Mouse (Mus musculus) layer of hippocampus, adult 18-20 months (tissue): ENCODE data around the gene Zswim2. TPM values are rescaled to one million over a fixed set of nuclear protein-coding genes. Genes with fewer than 3 reads are reported as not detected.
"Not testable (repeated sequence)": the region's sequence is repeated elsewhere in the genome, so short reads cannot be mapped to it uniquely, and the experiment has no call there.

Experiments
- DNase-seq, 2 experiments: peaks; one replicate each; pipeline ENCODE4 v3.0.0; 2022; ENCODE audit warnings: low spot score in 2 of 2
- long read RNA-seq: library from polyadenylated mRNA; stranded (forward); transcript quantifications from one replicate; pipeline ENCODE4 v2.0.0, GENCODE M21; 2021
- total RNA-seq, 2 experiments: library from RNA; stranded (reverse); gene quantifications; 2 replicates each; pipeline ENCODE4 v1.2.3; 2021

Zswim2 gene
- not detected for total RNA-seq
- long read RNA-seq, result 0 reads

DNA sequence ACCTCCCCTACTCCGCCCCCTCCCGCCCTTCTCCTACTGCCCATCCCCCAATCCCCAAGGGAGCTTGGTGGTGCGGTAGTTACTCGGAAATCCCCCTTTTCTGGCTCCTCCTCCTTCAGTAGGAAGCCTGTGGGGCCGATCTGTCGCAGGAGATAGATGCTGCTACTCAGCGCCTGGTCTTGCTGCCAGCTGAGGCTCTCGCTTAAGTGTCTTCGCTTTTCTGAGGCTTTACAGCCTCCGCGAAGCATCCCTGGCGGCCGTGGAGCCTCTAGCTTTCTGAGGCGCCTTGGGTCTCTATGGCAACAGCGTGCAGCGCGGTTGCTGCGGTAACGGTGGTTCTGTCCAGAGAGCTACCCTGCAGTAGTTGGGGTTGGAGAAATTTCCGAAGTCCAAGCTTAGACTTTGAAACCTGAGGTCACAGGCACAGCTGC lies at the start of gene Zswim2:
TSS of gene Zswim2 (minus strand) at position 298 of the 431 bp plus-strand sequence.
- peak; percentile 89 to 94 for DNase-seq

DNA sequence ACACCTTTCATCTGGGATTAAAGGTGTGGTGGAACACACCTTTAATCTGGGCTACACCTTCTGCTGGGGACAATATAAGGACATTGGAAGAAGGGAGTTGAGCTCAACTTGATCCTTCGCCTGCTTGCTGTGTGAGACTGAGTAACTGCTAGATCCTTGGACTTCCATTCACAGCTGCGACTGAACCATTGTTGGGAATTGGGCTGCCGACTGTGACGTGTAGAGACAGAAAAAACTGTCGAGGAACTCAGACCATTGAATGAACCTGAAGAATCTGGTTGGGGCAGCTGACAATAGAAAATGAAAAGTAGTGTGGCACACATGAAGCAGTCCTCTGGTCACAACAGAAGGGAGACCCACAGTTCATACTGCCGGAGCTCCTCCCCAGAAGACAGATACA lies 49.2 kb upstream of the Zswim2 start, which contains the start of gene Gm13691:
TSS of gene Gm13691 (plus strand) at position 301 of the 400 bp plus-strand sequence.
- not testable (repeated sequence) for DNase-seq

DNA sequence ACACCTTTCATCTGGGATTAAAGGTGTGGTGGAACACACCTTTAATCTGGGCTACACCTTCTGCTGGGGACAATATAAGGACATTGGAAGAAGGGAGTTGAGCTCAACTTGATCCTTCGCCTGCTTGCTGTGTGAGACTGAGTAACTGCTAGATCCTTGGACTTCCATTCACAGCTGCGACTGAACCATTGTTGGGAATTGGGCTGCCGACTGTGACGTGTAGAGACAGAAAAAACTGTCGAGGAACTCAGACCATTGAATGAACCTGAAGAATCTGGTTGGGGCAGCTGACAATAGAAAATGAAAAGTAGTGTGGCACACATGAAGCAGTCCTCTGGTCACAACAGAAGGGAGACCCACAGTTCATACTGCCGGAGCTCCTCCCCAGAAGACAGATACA lies 43.4 kb upstream of the Zswim2 start, which contains the start of gene Gm13697:
TSS of gene Gm13697 (plus strand) at position 301 of the 400 bp plus-strand sequence.
- not testable (repeated sequence) for DNase-seq

DNA sequence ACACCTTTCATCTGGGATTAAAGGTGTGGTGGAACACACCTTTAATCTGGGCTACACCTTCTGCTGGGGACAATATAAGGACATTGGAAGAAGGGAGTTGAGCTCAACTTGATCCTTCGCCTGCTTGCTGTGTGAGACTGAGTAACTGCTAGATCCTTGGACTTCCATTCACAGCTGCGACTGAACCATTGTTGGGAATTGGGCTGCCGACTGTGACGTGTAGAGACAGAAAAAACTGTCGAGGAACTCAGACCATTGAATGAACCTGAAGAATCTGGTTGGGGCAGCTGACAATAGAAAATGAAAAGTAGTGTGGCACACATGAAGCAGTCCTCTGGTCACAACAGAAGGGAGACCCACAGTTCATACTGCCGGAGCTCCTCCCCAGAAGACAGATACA lies 37.6 kb upstream of the Zswim2 start, which contains the start of gene Gm13694:
TSS of gene Gm13694 (plus strand) at position 301 of the 400 bp plus-strand sequence.
- not testable (repeated sequence) for DNase-seq

DNA sequence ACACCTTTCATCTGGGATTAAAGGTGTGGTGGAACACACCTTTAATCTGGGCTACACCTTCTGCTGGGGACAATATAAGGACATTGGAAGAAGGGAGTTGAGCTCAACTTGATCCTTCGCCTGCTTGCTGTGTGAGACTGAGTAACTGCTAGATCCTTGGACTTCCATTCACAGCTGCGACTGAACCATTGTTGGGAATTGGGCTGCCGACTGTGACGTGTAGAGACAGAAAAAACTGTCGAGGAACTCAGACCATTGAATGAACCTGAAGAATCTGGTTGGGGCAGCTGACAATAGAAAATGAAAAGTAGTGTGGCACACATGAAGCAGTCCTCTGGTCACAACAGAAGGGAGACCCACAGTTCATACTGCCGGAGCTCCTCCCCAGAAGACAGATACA lies 31.8 kb upstream of the Zswim2 start, which contains the start of gene Gm13696:
TSS of gene Gm13696 (plus strand) at position 301 of the 400 bp plus-strand sequence.
- DNase-seq, result not testable (repeated sequence)

DNA sequence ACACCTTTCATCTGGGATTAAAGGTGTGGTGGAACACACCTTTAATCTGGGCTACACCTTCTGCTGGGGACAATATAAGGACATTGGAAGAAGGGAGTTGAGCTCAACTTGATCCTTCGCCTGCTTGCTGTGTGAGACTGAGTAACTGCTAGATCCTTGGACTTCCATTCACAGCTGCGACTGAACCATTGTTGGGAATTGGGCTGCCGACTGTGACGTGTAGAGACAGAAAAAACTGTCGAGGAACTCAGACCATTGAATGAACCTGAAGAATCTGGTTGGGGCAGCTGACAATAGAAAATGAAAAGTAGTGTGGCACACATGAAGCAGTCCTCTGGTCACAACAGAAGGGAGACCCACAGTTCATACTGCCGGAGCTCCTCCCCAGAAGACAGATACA lies 26.0 kb upstream of the Zswim2 start, which contains the start of gene Gm13695:
TSS of gene Gm13695 (plus strand) at position 301 of the 400 bp plus-strand sequence.
- DNase-seq, result not testable (repeated sequence)

DNA sequence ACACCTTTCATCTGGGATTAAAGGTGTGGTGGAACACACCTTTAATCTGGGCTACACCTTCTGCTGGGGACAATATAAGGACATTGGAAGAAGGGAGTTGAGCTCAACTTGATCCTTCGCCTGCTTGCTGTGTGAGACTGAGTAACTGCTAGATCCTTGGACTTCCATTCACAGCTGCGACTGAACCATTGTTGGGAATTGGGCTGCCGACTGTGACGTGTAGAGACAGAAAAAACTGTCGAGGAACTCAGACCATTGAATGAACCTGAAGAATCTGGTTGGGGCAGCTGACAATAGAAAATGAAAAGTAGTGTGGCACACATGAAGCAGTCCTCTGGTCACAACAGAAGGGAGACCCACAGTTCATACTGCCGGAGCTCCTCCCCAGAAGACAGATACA lies 20.2 kb upstream of the Zswim2 start, which contains the start of gene Gm13693:
TSS of gene Gm13693 (plus strand) at position 301 of the 400 bp plus-strand sequence.
- not testable (repeated sequence) for DNase-seq

DNA sequence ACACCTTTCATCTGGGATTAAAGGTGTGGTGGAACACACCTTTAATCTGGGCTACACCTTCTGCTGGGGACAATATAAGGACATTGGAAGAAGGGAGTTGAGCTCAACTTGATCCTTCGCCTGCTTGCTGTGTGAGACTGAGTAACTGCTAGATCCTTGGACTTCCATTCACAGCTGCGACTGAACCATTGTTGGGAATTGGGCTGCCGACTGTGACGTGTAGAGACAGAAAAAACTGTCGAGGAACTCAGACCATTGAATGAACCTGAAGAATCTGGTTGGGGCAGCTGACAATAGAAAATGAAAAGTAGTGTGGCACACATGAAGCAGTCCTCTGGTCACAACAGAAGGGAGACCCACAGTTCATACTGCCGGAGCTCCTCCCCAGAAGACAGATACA lies 14.4 kb upstream of the Zswim2 start, which contains the start of gene Gm13698:
TSS of gene Gm13698 (plus strand) at position 301 of the 400 bp plus-strand sequence.
- not testable (repeated sequence) for DNase-seq

DNA sequence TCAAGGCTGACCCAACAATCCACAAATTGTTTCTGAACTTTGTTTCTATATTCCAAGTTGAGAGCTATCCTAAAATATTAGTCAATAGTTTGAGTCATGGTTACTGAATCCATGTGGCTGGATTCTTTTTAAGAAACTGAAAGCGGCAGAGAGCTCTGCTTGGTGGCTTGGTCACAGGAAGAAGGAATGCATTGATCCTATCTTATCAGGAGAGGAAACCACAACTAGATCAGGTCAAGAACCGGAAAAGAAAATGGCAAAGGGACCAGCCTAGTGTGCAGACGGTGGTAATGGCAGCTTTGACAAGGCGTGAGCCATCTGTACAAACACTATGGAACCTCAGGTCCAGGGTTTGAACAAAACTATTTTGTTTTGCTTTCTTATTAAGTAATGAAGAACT lies 764 bp upstream of the Zswim2 start:
- no peak for DNase-seq

DNA sequence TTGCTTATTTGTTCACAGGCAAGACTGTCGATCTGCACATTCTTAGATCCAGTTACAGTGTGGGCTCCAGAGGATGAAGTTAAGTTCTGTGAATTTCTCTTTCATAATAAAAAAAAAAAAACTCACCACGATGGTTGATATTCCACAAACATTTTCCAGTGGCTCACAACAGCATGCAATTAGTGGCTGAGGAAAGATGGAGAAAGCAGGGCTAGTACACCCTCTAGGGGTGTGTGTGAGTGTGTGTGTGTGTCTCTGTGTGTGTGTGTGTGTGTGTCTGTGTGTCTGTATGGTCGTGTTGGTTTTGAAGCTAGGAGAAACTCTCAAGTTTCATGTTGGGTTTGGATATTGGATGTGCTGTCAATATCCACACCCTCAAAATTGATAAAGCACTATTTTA lies 350 bp upstream of the Zswim2 start:
- DNase-seq, result no peak

DNA sequence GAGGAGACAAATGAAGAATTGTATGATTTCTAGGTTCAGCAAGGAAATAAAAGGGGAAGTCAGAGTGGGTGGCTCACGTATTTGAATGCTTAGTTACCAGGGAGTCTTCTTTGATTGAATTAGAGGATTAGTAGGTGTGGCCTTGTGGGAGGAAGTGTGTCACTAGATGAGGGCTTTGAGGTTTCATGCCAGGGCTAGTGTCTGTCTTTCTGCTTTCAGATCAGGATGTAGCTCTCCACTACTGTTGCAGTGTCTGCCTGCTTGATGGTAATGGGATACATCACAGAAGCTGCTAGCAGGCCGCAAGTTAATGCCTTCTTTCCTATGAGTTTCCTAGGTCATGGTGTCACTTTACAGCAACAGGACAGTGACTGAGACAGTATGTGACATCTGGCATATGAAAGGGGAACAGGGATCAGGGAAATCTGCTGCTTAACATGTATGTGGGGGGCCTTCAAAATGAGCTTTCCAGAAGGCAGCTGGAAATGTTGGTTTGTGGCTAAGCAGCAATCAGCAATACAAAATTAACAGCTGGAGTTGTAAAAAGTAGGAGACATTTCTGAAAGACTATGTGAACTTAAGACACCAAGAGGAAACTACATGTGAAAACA lies 11.4 kb downstream of the Zswim2 start:
- no peak for DNase-seq

DNA sequence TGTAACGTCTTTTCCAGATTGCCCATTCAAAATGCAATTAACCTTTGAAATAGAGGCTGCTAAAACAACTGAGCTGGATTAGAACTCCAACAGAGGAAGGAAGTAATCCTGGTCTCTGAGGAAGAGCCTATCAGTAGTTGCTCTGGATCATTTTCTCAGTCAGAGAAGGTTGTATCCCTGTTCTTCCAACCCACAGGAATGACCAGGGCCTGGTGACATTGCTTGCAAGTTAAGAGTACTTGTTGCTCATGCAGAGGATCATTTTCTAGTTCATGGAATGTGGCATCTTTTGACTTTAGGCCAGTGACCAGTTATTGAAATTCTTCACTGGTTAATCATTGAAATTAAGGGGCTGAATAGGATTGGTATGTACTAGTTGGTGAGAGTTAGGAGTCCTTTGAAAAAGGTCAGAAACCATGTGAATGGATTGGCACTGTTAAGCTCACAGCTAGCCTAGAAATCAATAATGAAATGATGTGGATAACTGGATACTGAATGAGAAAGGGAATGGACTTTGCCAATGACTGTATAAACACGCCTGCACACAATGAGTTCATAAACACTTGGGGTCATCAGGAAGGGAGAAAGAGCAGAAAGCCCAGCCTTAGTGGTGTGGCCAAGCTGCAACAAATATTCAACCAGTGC lies 39.0 kb downstream of the Zswim2 start:
- no peak for DNase-seq

DNA sequence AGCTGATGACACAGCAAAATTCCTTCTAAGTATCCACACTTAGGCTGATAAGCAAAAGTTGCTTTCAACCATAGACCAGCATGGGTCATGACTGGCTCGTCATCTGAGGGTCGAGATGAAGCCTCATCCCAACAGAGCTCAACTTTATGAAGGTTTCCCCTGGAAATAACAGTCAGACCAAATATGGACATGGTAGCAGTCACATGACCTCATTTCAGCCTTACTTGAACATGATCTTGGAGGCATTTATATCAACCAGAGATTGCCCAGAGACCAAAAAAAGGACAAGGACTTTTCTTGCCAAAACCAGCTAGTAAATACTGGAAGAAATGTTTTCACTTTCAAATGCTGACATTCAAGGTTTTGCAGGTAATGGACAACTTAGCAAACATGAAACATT lies 47.3 kb downstream of the Zswim2 start:
- DNase-seq, result no peak

DNA sequence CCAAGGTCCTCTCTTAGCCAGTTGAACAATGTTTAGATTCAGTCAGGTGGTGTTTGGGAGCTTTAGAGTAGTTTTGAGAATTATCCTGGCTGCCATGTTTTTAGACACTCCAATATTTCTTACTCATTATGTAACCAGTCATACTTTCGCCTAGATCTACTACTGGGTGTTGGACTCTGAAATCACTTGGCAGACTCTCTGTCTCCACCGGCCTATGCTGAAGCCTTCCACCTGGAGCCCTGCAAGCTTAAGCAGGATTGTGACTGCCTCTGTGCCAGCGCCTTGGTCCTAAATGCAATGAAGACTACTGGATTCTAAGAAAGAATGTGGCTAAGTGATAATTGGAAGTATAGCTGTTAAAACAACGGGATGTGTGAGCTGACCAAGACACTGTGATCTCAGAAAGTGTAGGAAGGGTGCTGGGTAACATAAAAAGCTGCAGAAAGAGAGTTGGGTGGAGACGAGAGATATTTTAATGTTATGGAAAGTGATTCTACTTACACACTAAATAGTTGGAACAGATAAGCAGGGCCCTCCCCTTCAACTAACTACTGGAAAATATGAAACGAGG lies 57.1 kb downstream of the Zswim2 start:
- DNase-seq, result no peak

Other genes starting within 250 kb of the Zswim2 start
- gene Itgav, start 216.8 kb downstream of the Zswim2 start, total RNA-seq, result 10 to 100 TPM; 65.3 to 71.4 TPM
- 100 to 1,000 TPM; 203 to 205 TPM for gene Fam171b, start 128.6 kb downstream of the Zswim2 start, total RNA-seq
- 1 to 10 TPM; 1.6 to 1.7 TPM for gene Gm13698, start 14.5 kb upstream of the Zswim2 start, total RNA-seq
- gene Gm13693, start 20.3 kb upstream of the Zswim2 start, total RNA-seq, result 1 to 10 TPM; 1.6 to 1.7 TPM
- 1 to 10 TPM in 1 of 2 experiments, not detected in 1; 1.6 TPM for gene Gm13695, start 26.1 kb upstream of the Zswim2 start, total RNA-seq
- 1 to 10 TPM; 1.6 to 1.7 TPM for gene Gm13696, start 31.9 kb upstream of the Zswim2 start, total RNA-seq
- gene Gm13694, start 37.7 kb upstream of the Zswim2 start, total RNA-seq, result 1 to 10 TPM; 1.6 to 1.7 TPM
- 1 to 10 TPM; 1.6 to 1.7 TPM for gene Gm13697, start 43.5 kb upstream of the Zswim2 start, total RNA-seq
- 1 to 10 TPM; 1.6 to 1.7 TPM for gene Gm13691, start 49.3 kb upstream of the Zswim2 start, total RNA-seq